Mouse (Mus musculus): ENCODE measurements around the gene Zfp777. TPM values are rescaled to one million over a fixed set of nuclear protein-coding genes. Genes with fewer than 3 reads are reported as not detected.

Zfp777 gene
- total RNA-seq, 2 experiments from 2014 or later: 7.9 to 23.0 TPM

DNA sequence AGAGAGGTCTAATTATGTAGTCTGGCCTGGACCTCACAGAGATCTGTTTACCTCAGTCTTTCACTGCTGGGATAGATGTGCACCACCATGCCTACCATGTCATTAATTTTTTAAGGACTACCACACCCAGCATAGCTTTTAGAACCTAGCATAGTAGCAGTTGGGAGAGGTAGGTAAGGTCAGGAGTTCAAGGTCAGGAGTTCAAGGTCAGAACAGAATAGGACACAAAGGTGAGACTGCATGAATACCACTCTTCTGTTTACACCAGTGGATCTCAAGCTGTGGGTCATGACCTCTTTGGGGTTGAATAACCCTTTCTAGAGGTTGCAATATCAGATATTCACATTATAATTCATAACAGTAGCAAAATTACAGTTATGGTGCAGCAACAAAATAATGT is 16.1 kb downstream of the Zfp777 start:
- no peak for ATAC-seq (replicated peaks; ENCODE audit: poor library complexity)

- no peak for ATAC-seq (replicated peaks; ENCODE audit: poor library complexity)
Measured at GRCm38 (mm10) chr6:48025905-48026660, 22.6 kb downstream of the Zfp777 start.

- no peak for ATAC-seq (replicated peaks; ENCODE audit: poor library complexity)
Measured at GRCm38 (mm10) chr6:48024994-48025345, 23.7 kb downstream of the Zfp777 start.

DNA sequence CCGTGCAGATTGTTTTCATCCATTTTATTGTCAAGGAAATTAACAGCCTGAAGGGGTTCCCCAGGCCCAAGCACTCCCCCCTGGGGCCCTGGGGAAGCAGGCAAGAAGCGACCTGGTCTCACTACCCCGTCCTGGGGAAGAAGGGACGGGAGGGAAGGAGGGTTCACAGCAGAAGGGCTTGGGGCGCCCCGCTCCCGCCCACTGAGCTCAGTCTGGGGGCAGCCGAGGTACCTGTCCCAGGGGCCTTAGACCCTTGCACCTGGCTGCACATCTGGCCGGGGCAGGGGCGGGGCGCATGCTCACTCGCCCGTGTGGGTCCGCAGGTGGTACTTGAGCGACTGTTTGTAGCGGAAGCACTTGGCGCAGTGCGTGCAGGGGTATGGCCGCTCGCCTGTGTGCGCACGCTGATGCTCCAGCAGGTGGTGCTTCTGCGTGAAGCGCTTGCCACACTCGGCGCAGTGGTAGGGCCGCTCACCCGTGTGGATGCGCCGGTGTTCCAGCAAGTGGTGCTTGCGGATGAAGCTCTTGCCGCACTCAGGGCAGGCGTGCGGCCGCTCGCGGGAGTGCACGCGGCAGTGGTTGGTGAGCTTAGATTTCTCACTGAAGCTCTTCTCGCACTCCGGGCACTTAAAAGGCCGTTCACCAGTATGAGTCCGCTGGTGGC is 24.2 kb downstream of the Zfp777 start:
- no peak for ATAC-seq (replicated peaks; ENCODE audit: poor library complexity)

- no peak for ATAC-seq (replicated peaks; ENCODE audit: poor library complexity)
Measured at GRCm38 (mm10) chr6:48022672-48023071, 26.0 kb downstream of the Zfp777 start.

- ATAC-seq (replicated peaks; ENCODE audit: poor library complexity): no peak
Measured at GRCm38 (mm10) chr6:48021678-48022077, 27.0 kb downstream of the Zfp777 start.

DNA sequence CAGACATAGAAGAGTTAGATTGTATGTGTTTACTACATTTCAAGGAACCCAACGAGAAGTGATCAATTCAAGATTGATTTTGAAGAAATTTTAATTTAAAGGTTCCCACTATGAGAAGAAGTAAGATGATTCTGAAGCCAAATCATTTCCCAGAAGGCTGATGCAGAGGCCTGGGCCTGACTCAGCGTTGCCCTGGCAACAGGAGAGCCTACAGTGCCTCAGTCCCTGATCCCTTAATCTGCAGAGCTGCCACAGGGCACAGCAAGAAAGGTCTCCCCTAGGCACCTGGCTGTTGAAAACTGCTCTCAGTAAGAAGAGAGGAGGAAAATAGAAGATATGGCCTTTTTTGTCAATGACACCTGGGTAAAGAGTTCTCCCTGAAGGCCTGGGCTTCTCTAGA is 28.7 kb downstream of the Zfp777 start:
- no peak for ATAC-seq (replicated peaks; ENCODE audit: poor library complexity)

DNA sequence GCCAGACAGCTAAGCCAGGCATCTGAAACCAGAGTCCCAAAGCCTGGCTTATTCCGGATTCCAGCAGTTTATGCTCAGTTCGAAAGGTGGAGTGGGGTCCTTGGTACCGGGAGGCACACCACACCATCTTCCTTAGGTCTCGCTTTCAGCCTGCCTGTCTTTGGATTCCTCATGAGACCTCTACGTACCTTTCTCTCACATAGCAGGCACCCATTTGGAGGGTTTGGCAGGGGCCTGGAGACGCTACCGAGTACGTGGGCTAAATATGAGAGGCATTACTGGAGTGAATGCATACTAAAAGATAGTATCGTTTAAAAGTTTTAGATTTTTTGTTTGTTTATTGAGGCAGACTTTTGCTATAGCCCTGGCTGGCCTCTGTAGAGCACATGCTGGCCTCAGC is 31.9 kb downstream of the Zfp777 start:
- no peak for ATAC-seq (replicated peaks; ENCODE audit: poor library complexity)

DNA sequence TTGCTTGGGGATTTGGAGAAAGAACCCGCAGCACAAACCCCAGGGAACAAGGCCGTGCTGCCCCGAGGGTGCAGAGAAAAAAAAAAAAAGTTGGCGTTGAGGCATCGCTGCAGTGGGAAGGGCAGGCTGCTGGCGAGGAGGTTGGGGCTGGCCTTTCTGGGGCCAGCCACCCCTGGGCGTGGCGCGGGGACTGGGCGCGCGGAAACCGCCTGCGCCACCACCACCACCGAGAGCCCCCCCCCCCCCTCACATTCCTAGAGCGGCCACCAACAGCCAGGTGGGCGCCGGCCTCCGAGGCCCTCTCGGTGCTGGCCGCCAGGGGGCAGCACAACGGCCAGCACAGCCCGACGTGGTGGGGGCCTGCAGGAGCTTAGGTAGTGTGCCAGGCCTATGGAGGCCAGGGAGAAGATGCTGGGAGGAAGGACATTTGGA is 32.6 kb downstream of the Zfp777 start:
- ATAC-seq (replicated peaks; ENCODE audit: poor library complexity): peak; percentile 99

DNA sequence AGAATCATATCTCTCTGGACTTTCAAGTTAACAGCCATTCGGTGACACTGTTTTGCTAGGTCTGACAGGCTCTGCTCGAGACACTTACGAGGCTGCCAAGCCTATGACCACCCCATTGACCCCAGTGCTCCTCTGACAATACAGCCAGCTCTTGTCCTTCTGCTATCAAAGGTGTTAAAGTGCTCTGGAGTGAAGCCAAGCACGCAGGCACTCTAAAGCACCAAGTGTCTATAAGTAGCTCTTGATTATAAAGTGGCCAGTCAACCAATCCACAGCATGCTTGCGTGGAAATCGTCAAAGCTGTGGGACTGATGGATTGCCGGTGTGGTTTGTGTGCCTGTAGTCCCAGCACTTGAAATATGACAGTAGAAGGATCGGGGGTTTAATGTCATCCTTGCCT is 38.0 kb downstream of the Zfp777 start:
- ATAC-seq (replicated peaks; ENCODE audit: poor library complexity): no peak

GRCm38 (mm10) chr6:47995661-47996060 is 53.0 kb downstream of the Zfp777 start:
- ATAC-seq (replicated peaks; ENCODE audit: poor library complexity): no peak

DNA sequence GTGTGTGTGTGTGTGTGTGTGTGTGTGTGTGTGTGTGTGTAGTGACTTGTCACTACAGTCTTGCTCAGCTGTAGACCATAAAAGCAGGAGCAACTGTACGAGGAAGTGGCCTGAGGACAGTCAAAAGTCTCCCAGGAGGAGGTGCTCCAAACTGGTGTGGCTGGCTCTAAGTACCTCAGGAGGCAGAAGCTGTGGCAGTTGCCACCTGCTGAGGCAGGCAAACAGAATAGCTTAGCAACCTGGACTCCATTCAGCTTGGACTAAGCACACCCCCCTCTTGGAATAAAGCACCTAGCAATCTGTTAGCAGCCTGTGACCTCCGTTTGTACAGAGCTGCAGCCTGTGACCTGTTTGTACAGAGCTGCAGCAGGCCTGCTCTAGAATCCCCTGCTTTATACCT is 64.8 kb downstream of the Zfp777 start:
- ATAC-seq (replicated peaks; ENCODE audit: poor library complexity): no peak

DNA sequence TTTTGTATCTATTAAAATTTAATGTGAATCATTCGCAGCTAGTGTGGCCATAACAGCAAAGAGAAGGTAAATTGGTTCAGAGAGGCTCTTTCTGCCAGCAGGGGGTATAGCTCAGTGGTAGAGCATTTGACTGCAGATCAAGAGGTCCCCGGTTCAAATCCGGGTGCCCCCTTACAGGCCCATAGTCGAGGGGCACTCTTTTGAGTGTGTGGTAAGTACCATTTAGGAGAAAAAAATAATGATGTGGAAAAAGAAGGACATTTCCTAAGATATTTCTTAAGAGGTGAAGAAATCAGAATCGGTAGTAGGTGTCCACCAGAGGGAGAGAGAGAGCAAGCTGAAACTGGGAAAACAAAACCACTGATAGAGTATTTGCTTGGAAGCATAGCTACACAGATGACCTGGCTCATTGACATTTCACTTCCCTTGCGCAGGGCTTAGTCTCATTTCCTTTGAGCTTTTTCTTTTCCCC is 69.8 kb downstream of the Zfp777 start:
- peak; percentile 98 for ATAC-seq (replicated peaks; ENCODE audit: poor library complexity)

DNA sequence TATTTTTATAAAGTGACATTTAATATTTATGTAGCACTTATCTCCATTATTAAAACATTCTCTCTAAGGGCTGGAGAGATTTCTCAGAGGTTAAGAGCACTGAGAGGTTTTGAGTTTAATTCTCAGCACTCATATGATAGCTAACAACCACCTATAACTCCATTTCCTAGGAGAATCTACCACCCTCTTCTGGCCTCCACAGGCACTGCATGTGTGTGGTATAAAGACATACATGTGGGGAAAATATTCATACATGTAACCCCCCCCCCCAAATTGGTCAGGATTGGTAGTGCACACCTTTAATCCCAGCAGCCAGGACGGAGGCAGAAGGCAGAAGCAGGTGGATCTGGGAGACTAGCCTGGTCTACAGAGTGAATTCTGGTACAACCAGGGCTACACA is 74.1 kb downstream of the Zfp777 start:
- peak; percentile 38; the same call in 1 of the 2 replicates for ATAC-seq (replicated peaks; ENCODE audit: poor library complexity)

Other genes starting within 250 kb of the Zfp777 start
- 158 and 161 TPM in 2 replicates for gene Pdia4, start 235.5 kb downstream of the Zfp777 start, total RNA-seq (2015)
- 480 and 490 TPM in 2 replicates for gene Pdia4, start 235.5 kb downstream of the Zfp777 start, total RNA-seq (2017)
- 0.81 and 1.5 TPM in 2 replicates for gene Zfp786, start 218.0 kb downstream of the Zfp777 start, total RNA-seq (2015)
- 2.3 and 2.7 TPM in 2 replicates for gene Zfp786, start 218.0 kb downstream of the Zfp777 start, total RNA-seq (2017)
- gene Zfp398, start 213.2 kb downstream of the Zfp777 start, total RNA-seq (2015): 18.2 and 24.0 TPM in 2 replicates
- gene Zfp398, start 213.2 kb downstream of the Zfp777 start, total RNA-seq (2017): 13.7 and 18.3 TPM in 2 replicates
- gene Zfp282, start 171.7 kb downstream of the Zfp777 start, total RNA-seq (2015): 6.5 and 7.6 TPM in 2 replicates
- 10.9 and 12.2 TPM in 2 replicates for gene Zfp282, start 171.7 kb downstream of the Zfp777 start, total RNA-seq (2017)
- gene Zfp212, start 128.4 kb downstream of the Zfp777 start, total RNA-seq (2015): 6.5 and 6.6 TPM in 2 replicates
- 6.8 and 10.4 TPM in 2 replicates for gene Zfp212, start 128.4 kb downstream of the Zfp777 start, total RNA-seq (2017)
- 3.7 and 4.8 TPM in 2 replicates for gene Zfp956, start 95.5 kb downstream of the Zfp777 start, total RNA-seq (2015)
- gene Zfp956, start 95.5 kb downstream of the Zfp777 start, total RNA-seq (2017): 8.9 and 9.6 TPM in 2 replicates
- 23.2 and 25.1 TPM in 2 replicates for gene Zfp746, start 37.7 kb upstream of the Zfp777 start, total RNA-seq (2015)
- gene Zfp746, start 37.7 kb upstream of the Zfp777 start, total RNA-seq (2017): 20.9 and 21.4 TPM in 2 replicates